Mouse (Mus musculus): ENCODE results near the gene Sema4b. TPM values are rescaled to one million over a fixed set of nuclear protein-coding genes. Genes with fewer than 3 reads are reported as not detected.
A peak's percentile ranks its signal among the peaks of the same experiment; 100 is the strongest.

The Sema4b gene
- polyA plus RNA-seq, 1 experiment from 2014 or later = 21.1 TPM

- no peaks in the 10 kb centered on the region for H3K9me3 ChIP-seq (ENCODE audit: control insufficient read depth, low read length)
- H3K36me3 ChIP-seq (ENCODE audit: control insufficient read depth, insufficient read depth, low read length) = peaks cover 35% of the 10 kb centered on the region
- H3K27ac ChIP-seq (ENCODE audit: low read depth, low read length) = peak overlapping the region; percentile 4; the same call in 1 of the 2 replicates
- no peaks in the 10 kb centered on the region for H3K27me3 ChIP-seq (replicated peaks; ENCODE audit: control insufficient read depth, insufficient read depth, low read length)
- H3K9ac ChIP-seq (ENCODE audit: low read depth, low read length) = no peak overlapping the region
- H3K4me1 ChIP-seq (ENCODE audit: control insufficient read depth, insufficient read depth, low read depth, low read length) = peaks cover 8% of the 10 kb centered on the region
- WGBS = 54% methylated on average over 8 of the region's 8 CpGs
- H3K4me3 ChIP-seq (ENCODE audit: low read length) = no peak overlapping the region
- peak; percentile 87 for ATAC-seq
- H3K4me2 ChIP-seq (ENCODE audit: low read length) = no peak overlapping the region
These were observed 29.9 kb downstream of the Sema4b start for GRCm38 (mm10) chr7:80216566-80216965.

- 92% methylated on average over 9 of the region's 9 CpGs for WGBS
- Histone ChIP-seq H3K4me1 (ENCODE audit: control insufficient read depth, insufficient read depth, low read depth, low read length) (peaks cover 8% of the 10 kb centered on the region), H3K36me3 (ENCODE audit: control insufficient read depth, insufficient read depth, low read length) (peaks cover 39% of the 10 kb centered on the region)
These were observed 32.0 kb downstream of the Sema4b start for GRCm38 (mm10) chr7:80218666-80219065.

GRCm38 (mm10) chr7:80220237-80220797 is 33.7 kb downstream of the Sema4b start:
- no peak for ATAC-seq
- Histone ChIP-seq H3K4me1 (ENCODE audit: control insufficient read depth, insufficient read depth, low read depth, low read length) (peaks cover 4% of the 10 kb centered on the region), H3K9me3 (ENCODE audit: control insufficient read depth, low read length) (no peaks in the 10 kb centered on the region), H3K27me3 (replicated peaks; ENCODE audit: control insufficient read depth, insufficient read depth, low read length) (no peaks in the 10 kb centered on the region), H3K36me3 (ENCODE audit: control insufficient read depth, insufficient read depth, low read length) (peaks cover 50% of the 10 kb centered on the region), H3K4me2 (ENCODE audit: low read length) (no peak overlapping the region), H3K27ac (ENCODE audit: low read depth, low read length) (no peak overlapping the region), H3K4me3 (ENCODE audit: low read length) (no peak overlapping the region), H3K9ac (ENCODE audit: low read depth, low read length) (no peak overlapping the region)
- WGBS = 90% methylated on average over 9 of the region's 9 CpGs

More at GRCm38 (mm10) chr7:80218666-80219065, 32.0 kb downstream of the Sema4b start:
- Histone ChIP-seq H3K4me3 (ENCODE audit: low read length) (no peak overlapping the region), H3K9ac (ENCODE audit: low read depth, low read length) (no peak overlapping the region), H3K4me2 (ENCODE audit: low read length) (no peak overlapping the region), H3K27me3 (replicated peaks; ENCODE audit: control insufficient read depth, insufficient read depth, low read length) (no peaks in the 10 kb centered on the region), H3K9me3 (ENCODE audit: control insufficient read depth, low read length) (no peaks in the 10 kb centered on the region), H3K27ac (ENCODE audit: low read depth, low read length) (no peak overlapping the region)
- no peak for ATAC-seq

GRCm38 (mm10) chr7:80221179-80221750 is 34.6 kb downstream of the Sema4b start:
- H3K9ac ChIP-seq (ENCODE audit: low read depth, low read length) = no peak overlapping the region
- H3K4me3 ChIP-seq (ENCODE audit: low read length) = no peak overlapping the region
- H3K27me3 ChIP-seq (replicated peaks; ENCODE audit: control insufficient read depth, insufficient read depth, low read length) = no peaks in the 10 kb centered on the region
- no peak overlapping the region for H3K27ac ChIP-seq (ENCODE audit: low read depth, low read length)
- 82% methylated on average over 4 of the region's 4 CpGs for WGBS
- H3K36me3 ChIP-seq (ENCODE audit: control insufficient read depth, insufficient read depth, low read length) = peaks cover 48% of the 10 kb centered on the region
- no peak for ATAC-seq
- H3K9me3 ChIP-seq (ENCODE audit: control insufficient read depth, low read length) = no peaks in the 10 kb centered on the region
- no peak overlapping the region for H3K4me2 ChIP-seq (ENCODE audit: low read length)
- no peaks in the 10 kb centered on the region for H3K4me1 ChIP-seq (ENCODE audit: control insufficient read depth, insufficient read depth, low read depth, low read length)

GRCm38 (mm10) chr7:80227065-80227464 is 40.4 kb downstream of the Sema4b start:
- ATAC-seq = no peak

GRCm38 (mm10) chr7:80230196-80230595 is 43.6 kb downstream of the Sema4b start:
- 48% methylated on average over 6 of the region's 6 CpGs for WGBS
- Histone ChIP-seq H3K9ac (ENCODE audit: low read depth, low read length) (no peak overlapping the region), H3K4me1 (ENCODE audit: control insufficient read depth, insufficient read depth, low read depth, low read length) (peaks cover 12% of the 10 kb centered on the region), H3K4me3 (ENCODE audit: low read length) (no peak overlapping the region), H3K27ac (ENCODE audit: low read depth, low read length) (no peak overlapping the region), H3K4me2 (ENCODE audit: low read length) (no peak overlapping the region), H3K36me3 (ENCODE audit: control insufficient read depth, insufficient read depth, low read length) (peaks cover 6% of the 10 kb centered on the region; the same call in 1 of the 2 replicates), H3K9me3 (ENCODE audit: control insufficient read depth, low read length) (no peaks in the 10 kb centered on the region), H3K27me3 (replicated peaks; ENCODE audit: control insufficient read depth, insufficient read depth, low read length) (no peaks in the 10 kb centered on the region)
- no peak for ATAC-seq

More at GRCm38 (mm10) chr7:80227065-80227464, 40.4 kb downstream of the Sema4b start:
- H3K9me3 ChIP-seq (ENCODE audit: control insufficient read depth, low read length) = no peaks in the 10 kb centered on the region
- H3K36me3 ChIP-seq (ENCODE audit: control insufficient read depth, insufficient read depth, low read length) = peaks cover 19% of the 10 kb centered on the region
- no peak overlapping the region for H3K27ac ChIP-seq (ENCODE audit: low read depth, low read length)
- WGBS = 95% methylated on average over 4 of the region's 4 CpGs
- H3K27me3 ChIP-seq (replicated peaks; ENCODE audit: control insufficient read depth, insufficient read depth, low read length) = no peaks in the 10 kb centered on the region
- H3K9ac ChIP-seq (ENCODE audit: low read depth, low read length) = no peak overlapping the region
- H3K4me1 ChIP-seq (ENCODE audit: control insufficient read depth, insufficient read depth, low read depth, low read length) = peaks cover 4% of the 10 kb centered on the region
- no peak overlapping the region for H3K4me2 ChIP-seq (ENCODE audit: low read length)
- H3K4me3 ChIP-seq (ENCODE audit: low read length) = no peak overlapping the region

- peak overlapping the region; percentile 40; the same call in 1 of the 2 replicates for H3K27ac ChIP-seq (ENCODE audit: low read depth, low read length)
- H3K9me3 ChIP-seq (ENCODE audit: control insufficient read depth, low read length) = no peaks in the 10 kb centered on the region
- peaks cover 3% of the 10 kb centered on the region; the same call in 1 of the 2 replicates for H3K36me3 ChIP-seq (ENCODE audit: control insufficient read depth, insufficient read depth, low read length)
- peaks cover 12% of the 10 kb centered on the region for H3K4me1 ChIP-seq (ENCODE audit: control insufficient read depth, insufficient read depth, low read depth, low read length)
- H3K4me3 ChIP-seq (ENCODE audit: low read length) = peak overlapping the region; percentile 74
- peak overlapping the region; percentile 65 for H3K9ac ChIP-seq (ENCODE audit: low read depth, low read length)
- ATAC-seq = peak; percentile 41; the same call in 1 of the 2 replicates
- H3K4me2 ChIP-seq (ENCODE audit: low read length) = peak overlapping the region; percentile 63
- H3K27me3 ChIP-seq (replicated peaks; ENCODE audit: control insufficient read depth, insufficient read depth, low read length) = no peaks in the 10 kb centered on the region
- WGBS = 2% methylated on average over 25 of the region's 29 CpGs
These were observed 45.4 kb downstream of the Sema4b start for GRCm38 (mm10) chr7:80231971-80232488.

- Histone ChIP-seq H3K4me3 (ENCODE audit: low read length) (peak within 1 kb of the TSS; percentile 74), H3K36me3 (ENCODE audit: control insufficient read depth, insufficient read depth, low read length) (no peaks in the 10 kb centered on the region), H3K27ac (ENCODE audit: low read depth, low read length) (peak within 1 kb of the TSS; percentile 57; the same call in 1 of the 2 replicates), H3K9me3 (ENCODE audit: control insufficient read depth, low read length) (no peaks in the 10 kb centered on the region), H3K9ac (ENCODE audit: low read depth, low read length) (peak within 1 kb of the TSS; percentile 65), H3K4me1 (ENCODE audit: control insufficient read depth, insufficient read depth, low read depth, low read length) (peaks cover 12% of the 10 kb centered on the region), H3K27me3 (replicated peaks; ENCODE audit: control insufficient read depth, insufficient read depth, low read length) (no peaks in the 10 kb centered on the region), H3K4me2 (ENCODE audit: low read length) (peak within 1 kb of the TSS; percentile 63)
- under 1% methylated on average over 44 of the region's 56 CpGs for WGBS
- peak; percentile 96 for ATAC-seq
These were observed 45.9 kb downstream of the Sema4b start, which contains the start of the genes Cib1 and Gdpgp1 for GRCm38 (mm10) chr7:80232489-80233029. Cib1 (minus strand) TSS chr7:80232813. Gdpgp1 (plus strand) TSS chr7:80232865.

GRCm38 (mm10) chr7:80233799-80234198 is 47.2 kb downstream of the Sema4b start:
- H3K27ac ChIP-seq (ENCODE audit: low read depth, low read length) = no peak overlapping the region
- H3K4me1 ChIP-seq (ENCODE audit: control insufficient read depth, insufficient read depth, low read depth, low read length) = peaks cover 12% of the 10 kb centered on the region
- peak overlapping the region; percentile 63 for H3K4me2 ChIP-seq (ENCODE audit: low read length)
- H3K27me3 ChIP-seq (replicated peaks; ENCODE audit: control insufficient read depth, insufficient read depth, low read length) = no peaks in the 10 kb centered on the region
- H3K9me3 ChIP-seq (ENCODE audit: control insufficient read depth, low read length) = no peaks in the 10 kb centered on the region
- H3K9ac ChIP-seq (ENCODE audit: low read depth, low read length) = no peak overlapping the region
- no peak for ATAC-seq
- WGBS = 79% methylated on average over 9 of the region's 9 CpGs
- no peak overlapping the region for H3K4me3 ChIP-seq (ENCODE audit: low read length)
- H3K36me3 ChIP-seq (ENCODE audit: control insufficient read depth, insufficient read depth, low read length) = no peaks in the 10 kb centered on the region; the same call in 1 of the 2 replicates

All from hindbrain, embryonic 16.5 days (tissue).